Mouse (Mus musculus): ENCODE measurements around the gene Nsun7. TPM values are rescaled to one million over a fixed set of nuclear protein-coding genes. Genes with fewer than 3 reads are reported as not detected.

Gene Nsun7
- total RNA-seq (2023), result not detected

GRCm38 (mm10) chr5:66259756-66260448 is at the start of gene Nsun7:
Gene Nsun7 (plus strand): TSS chr5:66259897.

Other genes with a start within 250 kb of the Nsun7 start
- gene Rbm47, start 86.8 kb upstream of the Nsun7 start, total RNA-seq (2023), result 1 to 10 TPM; 4.0 to 8.7 TPM